Mouse (Mus musculus) embryonic fibroblast, embryonic 13.5 days (primary cell): ENCODE results near the gene Trim67.

Source experiments
- CTCF ChIP-seq: IDR thresholded peaks from 2 replicates; pipeline ENCODE4 v1.5.1; 2011; ENCODE audit warnings: mild to moderate bottlenecking, control low read depth, low read length, moderate library complexity, borderline replicate concordance; ENCODE audit not compliant: insufficient read depth
- POLR2A ChIP-seq: IDR thresholded peaks from 2 replicates; pipeline ENCODE4 v1.6.1; 2011; ENCODE audit warnings: low read depth, mild to moderate bottlenecking, control low read depth, low read length, moderate library complexity

DNA sequence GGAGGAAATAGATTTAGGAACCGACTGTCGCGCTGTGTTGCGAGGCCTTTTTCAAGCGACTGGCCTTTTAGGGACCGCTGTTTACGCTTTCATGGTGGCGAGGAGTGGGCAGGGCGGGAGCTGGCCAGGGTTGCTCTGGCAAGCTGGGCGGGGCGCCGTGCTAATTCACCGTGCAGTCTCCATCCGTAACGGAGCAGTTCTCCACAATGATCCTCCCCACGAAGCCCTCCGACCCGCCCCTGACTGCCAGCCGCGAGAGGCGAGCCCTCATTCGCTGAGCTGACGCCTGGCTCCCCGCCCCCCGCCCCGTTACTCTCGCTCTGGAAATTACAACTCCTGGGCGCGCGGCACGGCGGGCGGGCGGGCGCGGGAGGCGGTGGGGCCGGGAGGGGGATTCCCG lies at the start of gene Trim67:
- TF ChIP-seq CTCF (no peak), POLR2A (no peak)
